Mouse (Mus musculus): ENCODE measurements around the gene 4933411K16Rik. TPM values are rescaled to one million over a fixed set of nuclear protein-coding genes. Genes with fewer than 3 reads are reported as not detected.
"Not testable (repeated sequence)": the region's sequence is repeated elsewhere in the genome, so short reads cannot be mapped to it uniquely, and the experiment has no call there.

The 4933411K16Rik gene
- total and polyA plus RNA-seq, 2 experiments from 2014 or later: 1.6 TPM; not detected in 1

DNA sequence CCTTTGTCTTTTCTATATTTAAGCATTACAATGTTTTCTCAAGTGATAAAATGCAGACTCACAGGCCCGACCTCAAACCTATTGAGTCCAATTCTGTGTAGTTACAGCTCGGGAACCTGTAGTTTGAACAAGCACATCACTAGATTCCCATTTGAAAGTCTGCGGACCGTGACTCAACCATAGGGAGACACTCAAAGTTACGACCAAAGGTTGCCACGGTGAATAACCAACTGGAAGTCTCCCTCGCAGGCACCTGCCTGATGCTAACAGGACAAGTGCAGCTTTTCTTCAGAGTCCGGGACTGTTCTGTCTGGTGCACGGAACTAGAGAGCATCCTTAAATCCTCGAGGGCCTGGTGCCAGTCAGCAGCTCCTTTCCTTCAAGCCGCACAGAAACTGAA is 28.4 kb downstream of the 4933411K16Rik start:
- Histone ChIP-seq H3K4me1 (ENCODE audit: insufficient read depth, low read length) (no peaks in the 10 kb centered on the region), H3K9ac (replicated peaks; ENCODE audit: low read length) (no peak overlapping the region), H3K27me3 (ENCODE audit: insufficient read depth, low read length) (no peaks in the 10 kb centered on the region), H3K36me3 (ENCODE audit: insufficient read depth, low read length) (peaks cover 16% of the 10 kb centered on the region; the same call in 1 of the 2 replicates), H3K4me2 (ENCODE audit: low read depth, low read length) (no peak overlapping the region), H3K4me3 (ENCODE audit: low read length) (no peak overlapping the region), H3K27ac (no peak overlapping the region), H3K9me3 (ENCODE audit: low read length) (no peaks in the 10 kb centered on the region)
- no peak for TF ChIP-seq CTCF (IDR thresholded peaks at IDR 0.05; ENCODE audit: low read depth)
- 68% methylated on average over 11 of the region's 11 CpGs for WGBS
- no peak for ATAC-seq
- no peak for DNase-seq (ENCODE audit: low spot score)

DNA sequence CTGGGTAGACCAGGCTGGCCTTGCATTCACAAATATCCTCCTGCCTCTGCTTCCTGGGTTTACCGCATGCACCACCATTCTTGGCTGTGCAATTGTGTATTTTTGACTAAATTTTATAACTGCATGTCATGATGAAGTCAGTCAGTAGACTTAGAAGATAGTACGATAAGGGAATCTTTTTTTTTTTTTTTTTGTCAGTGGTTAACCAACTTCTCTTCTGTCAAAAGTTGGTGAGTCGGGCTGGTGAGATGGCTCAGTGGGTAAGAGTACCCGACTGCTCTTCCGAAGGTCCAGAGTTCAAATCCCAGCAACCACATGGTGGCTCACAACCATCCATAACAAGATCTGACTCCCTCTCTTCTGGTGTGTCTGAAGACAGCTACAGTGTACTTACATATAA is 29.6 kb downstream of the 4933411K16Rik start:
- not testable (repeated sequence) for H3K27me3 ChIP-seq (ENCODE audit: insufficient read depth, low read length); ATAC-seq; H3K36me3 ChIP-seq (ENCODE audit: insufficient read depth, low read length); H3K9ac ChIP-seq (replicated peaks; ENCODE audit: low read length); H3K4me1 ChIP-seq (ENCODE audit: insufficient read depth, low read length); H3K27ac ChIP-seq; H3K9me3 ChIP-seq (ENCODE audit: low read length); DNase-seq (ENCODE audit: low spot score); H3K4me3 ChIP-seq (ENCODE audit: low read length); H3K4me2 ChIP-seq (ENCODE audit: low read depth, low read length)
- WGBS: 96% methylated on average over 5 of the region's 5 CpGs

DNA sequence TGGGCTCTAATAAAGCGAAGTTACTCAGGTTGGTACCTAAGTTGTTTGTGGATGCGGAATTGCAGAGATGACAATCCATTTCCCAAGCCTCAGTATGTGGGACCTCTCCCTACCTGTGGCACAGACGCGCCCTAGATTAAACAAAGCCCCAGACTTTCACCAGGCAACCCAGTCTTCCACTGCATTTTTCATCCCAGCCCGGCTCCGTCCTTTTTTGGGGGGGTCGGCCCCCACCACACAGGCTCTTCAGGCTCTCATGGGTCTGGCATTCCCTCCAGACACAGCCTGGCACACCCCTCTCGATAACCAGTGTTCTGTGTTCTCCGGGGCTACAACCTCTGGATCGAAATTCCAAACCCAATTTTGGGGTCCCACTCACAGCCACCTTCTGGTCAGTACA is 33.6 kb downstream of the 4933411K16Rik start:
- H3K4me3 ChIP-seq (ENCODE audit: low read length): peak overlapping the region; percentile 58
- H3K27ac ChIP-seq: peak overlapping the region; percentile 72; the same call in 1 of the 2 replicates
- no peaks in the 10 kb centered on the region for H3K36me3 ChIP-seq (ENCODE audit: insufficient read depth, low read length)
- no peaks in the 10 kb centered on the region for H3K27me3 ChIP-seq (ENCODE audit: insufficient read depth, low read length)
- H3K4me2 ChIP-seq (ENCODE audit: low read depth, low read length): peak overlapping the region; percentile 86
- H3K9ac ChIP-seq (replicated peaks; ENCODE audit: low read length): peak overlapping the region; percentile 71
- peaks cover 5% of the 10 kb centered on the region; the same call in 1 of the 2 replicates for H3K4me1 ChIP-seq (ENCODE audit: insufficient read depth, low read length)
- H3K9me3 ChIP-seq (ENCODE audit: low read length): no peaks in the 10 kb centered on the region
- WGBS: 7% methylated on average over 10 of the region's 10 CpGs
- TF ChIP-seq CTCF (IDR thresholded peaks at IDR 0.05; ENCODE audit: low read depth): no peak
- DNase-seq (ENCODE audit: low spot score) (peak; percentile 5), ATAC-seq (no peak)

DNA sequence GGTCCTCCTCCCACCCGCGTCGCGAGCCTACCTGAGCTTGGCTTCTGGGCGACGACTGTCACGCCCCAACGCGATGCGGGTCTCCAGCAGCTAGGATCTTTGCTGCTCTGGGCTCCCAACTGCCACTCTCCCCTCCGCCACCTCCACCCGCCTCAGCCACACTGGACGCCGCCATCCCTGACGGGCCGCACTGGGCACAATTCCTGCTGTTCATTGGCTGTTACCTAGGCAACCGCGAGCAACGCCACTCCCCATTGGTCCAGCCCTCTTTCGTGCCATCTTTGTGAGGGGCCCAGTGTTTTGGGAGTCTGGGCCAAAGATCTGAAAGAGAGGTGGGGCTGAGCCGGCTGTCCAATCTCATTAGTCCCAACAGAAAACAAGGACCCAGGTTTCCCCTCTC is 34.1 kb downstream of the 4933411K16Rik start, which contains the start of gene Morn4:
TSS of gene Morn4 (minus strand) at position 192 of the 400 bp plus-strand sequence.
- H3K27me3 ChIP-seq (ENCODE audit: insufficient read depth, low read length): no peaks in the 10 kb centered on the region
- H3K4me1 ChIP-seq (ENCODE audit: insufficient read depth, low read length): peaks cover 6% of the 10 kb centered on the region
- H3K9ac ChIP-seq (replicated peaks; ENCODE audit: low read length): peak within 1 kb of the TSS; percentile 71
- ATAC-seq (peak; percentile 87), DNase-seq (ENCODE audit: low spot score) (peak; percentile 96)
- H3K36me3 ChIP-seq (ENCODE audit: insufficient read depth, low read length): no peaks in the 10 kb centered on the region
- peak within 1 kb of the TSS; percentile 86 for H3K4me2 ChIP-seq (ENCODE audit: low read depth, low read length)
- H3K4me3 ChIP-seq (ENCODE audit: low read length): peak within 1 kb of the TSS; percentile 58
- under 1% methylated on average over 21 of the region's 21 CpGs for WGBS
- TF ChIP-seq CTCF (IDR thresholded peaks at IDR 0.05; ENCODE audit: low read depth): no peak
- H3K27ac ChIP-seq: peak within 1 kb of the TSS; percentile 72; the same call in 1 of the 2 replicates
- H3K9me3 ChIP-seq (ENCODE audit: low read length): no peaks in the 10 kb centered on the region

DNA sequence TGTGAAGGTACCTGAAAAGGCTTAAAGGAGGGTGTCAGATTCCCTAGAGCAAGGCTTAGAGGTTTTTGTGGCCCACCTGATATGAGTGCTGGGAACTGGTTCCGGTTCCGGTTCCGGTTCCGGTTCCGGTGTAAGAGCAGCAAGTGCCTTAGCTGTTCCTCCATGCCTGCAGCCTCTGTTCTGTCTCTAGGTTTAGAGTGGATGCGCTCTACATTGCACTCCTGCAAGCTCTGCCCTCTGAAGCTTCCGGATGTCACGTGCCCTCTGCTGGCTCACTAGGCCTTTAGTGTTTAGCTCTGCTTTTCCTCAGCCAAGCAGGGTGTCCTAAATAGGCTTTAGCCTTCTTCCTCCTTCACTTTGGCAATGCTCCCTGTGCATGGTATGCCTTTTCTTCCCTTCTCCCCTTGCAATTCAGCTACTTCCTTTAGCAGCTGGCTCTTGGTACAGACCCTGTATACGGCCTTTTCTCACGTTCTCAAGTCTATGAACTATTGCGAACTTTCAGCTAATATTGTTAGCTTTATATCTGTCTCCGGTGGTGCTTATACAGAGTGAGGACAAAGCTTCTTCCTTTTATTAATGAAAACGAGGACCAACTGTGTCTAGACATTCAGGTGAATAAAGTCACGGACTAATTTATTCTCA is 37.2 kb downstream of the 4933411K16Rik start:
- H3K4me3 ChIP-seq (ENCODE audit: low read length): peak overlapping the region; percentile 85
- H3K36me3 ChIP-seq (ENCODE audit: insufficient read depth, low read length): no peaks in the 10 kb centered on the region
- peak overlapping the region; percentile 63 for H3K4me2 ChIP-seq (ENCODE audit: low read depth, low read length)
- 20% methylated on average over 14 of the region's 14 CpGs for WGBS
- no peak overlapping the region for H3K9ac ChIP-seq (replicated peaks; ENCODE audit: low read length)
- peak overlapping the region; percentile 75 for H3K27ac ChIP-seq
- ATAC-seq: no peak
- peaks cover 10% of the 10 kb centered on the region for H3K4me1 ChIP-seq (ENCODE audit: insufficient read depth, low read length)
- H3K27me3 ChIP-seq (ENCODE audit: insufficient read depth, low read length): no peaks in the 10 kb centered on the region
- 0 out of 2 replicates have a peak, but pooled peaks have one; percentile 5 for TF ChIP-seq CTCF (IDR thresholded peaks at IDR 0.05; ENCODE audit: low read depth)
- peak; percentile 62 for DNase-seq (ENCODE audit: low spot score)
- no peaks in the 10 kb centered on the region for H3K9me3 ChIP-seq (ENCODE audit: low read length)

DNA sequence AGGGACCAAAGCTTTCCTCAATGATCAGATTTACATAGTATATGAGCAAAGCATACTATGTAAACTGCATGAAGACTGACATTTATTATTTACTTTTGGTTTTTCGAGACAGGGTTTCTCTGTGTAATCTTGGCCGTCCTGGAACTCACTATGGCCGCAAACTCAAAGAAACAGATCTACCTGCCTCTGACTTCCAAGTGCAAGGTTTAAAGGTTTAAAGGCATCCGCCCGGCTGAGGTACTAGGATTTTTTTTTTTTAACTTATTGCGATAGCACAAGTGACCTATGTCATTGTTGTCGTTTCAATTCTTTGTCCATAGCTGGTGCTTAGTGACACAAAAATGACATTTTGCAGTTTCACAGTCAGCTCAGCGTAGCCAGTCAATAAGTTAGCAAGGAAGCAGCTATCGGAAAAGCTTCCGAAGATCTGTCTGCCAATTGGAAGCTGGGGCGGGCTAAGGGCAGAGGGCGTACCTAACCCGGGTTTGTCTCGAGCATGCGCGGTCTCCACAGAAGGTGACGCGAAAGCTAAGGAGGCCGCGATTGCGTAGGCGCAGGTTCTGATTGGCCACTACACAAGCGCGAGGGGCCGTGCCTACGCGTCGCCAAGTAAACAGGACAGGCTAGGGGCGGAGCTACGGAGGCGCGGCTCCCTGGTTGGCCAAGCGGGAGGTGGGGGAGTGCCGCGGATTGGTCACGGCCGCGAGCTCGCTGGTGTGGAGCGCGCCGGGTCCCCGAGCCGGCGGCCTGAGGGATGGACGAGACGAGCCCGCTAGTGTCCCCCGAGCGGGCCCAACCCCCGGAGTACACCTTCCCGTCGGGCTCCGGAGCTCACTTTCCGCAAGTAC is 37.9 kb downstream of the 4933411K16Rik start, which contains the start of gene Pi4k2a:
TSS of gene Pi4k2a (plus strand) at position 723 of the 848 bp plus-strand sequence.
- no peaks in the 10 kb centered on the region for H3K36me3 ChIP-seq (ENCODE audit: insufficient read depth, low read length)
- H3K9ac ChIP-seq (replicated peaks; ENCODE audit: low read length): peak within 1 kb of the TSS; percentile 90
- H3K9me3 ChIP-seq (ENCODE audit: low read length): no peaks in the 10 kb centered on the region
- WGBS: under 1% methylated on average over 55 of the region's 55 CpGs
- DNase-seq (ENCODE audit: low spot score) (peak; percentile 100), ATAC-seq (peak; percentile 98)
- H3K27ac ChIP-seq: peak within 1 kb of the TSS; percentile 93
- no peak for TF ChIP-seq CTCF (IDR thresholded peaks at IDR 0.05; ENCODE audit: low read depth)
- H3K4me2 ChIP-seq (ENCODE audit: low read depth, low read length): peak within 1 kb of the TSS; percentile 66
- no peaks in the 10 kb centered on the region for H3K27me3 ChIP-seq (ENCODE audit: insufficient read depth, low read length)
- peaks cover 10% of the 10 kb centered on the region for H3K4me1 ChIP-seq (ENCODE audit: insufficient read depth, low read length)
- H3K4me3 ChIP-seq (ENCODE audit: low read length): peak within 1 kb of the TSS; percentile 85
